Mouse (Mus musculus): Measurements from ENCODE around the gene Gm11565. TPM values are rescaled to one million over a fixed set of nuclear protein-coding genes. Genes with fewer than 3 reads are reported as not detected.

The Gm11565 gene
- not detected in 2 replicates for polyA plus RNA-seq (2015; fragmentation: Nextera tagmentation; extraction: Ambion mirVana)

DNA sequence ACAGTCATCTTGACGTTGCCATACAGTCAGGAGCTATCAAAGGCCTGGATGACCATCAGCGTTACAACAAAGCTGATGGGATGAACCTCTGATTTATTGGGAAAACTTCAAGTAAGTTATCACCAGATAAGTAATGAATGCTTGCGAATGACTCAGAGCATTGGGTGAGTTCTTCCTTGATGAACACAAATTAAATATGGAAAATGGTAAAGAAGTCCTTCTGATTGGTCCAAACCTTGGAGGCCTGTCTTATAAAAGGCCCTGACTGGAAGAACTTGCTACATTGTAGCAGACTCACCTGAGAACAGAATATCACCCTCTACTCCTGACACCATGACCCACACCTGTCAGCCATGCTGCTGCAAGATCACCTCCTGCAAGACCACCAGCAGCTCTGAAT, at the start of gene Gm11565:
TSS of gene Gm11565 (plus strand) at position 301 of the 400 bp plus-strand sequence.

GRCm38 (mm10) chr11:99873089-99873488, 41.5 kb upstream of the Gm11565 start, which contains the start of gene Krtap9-1:
Krtap9-1 (plus strand) TSS chr11:99873389.

GRCm38 (mm10) chr11:99878887-99879286, 35.7 kb upstream of the Gm11565 start, which contains the start of gene Gm11567:
Gm11567 (plus strand) TSS chr11:99879187.

DNA sequence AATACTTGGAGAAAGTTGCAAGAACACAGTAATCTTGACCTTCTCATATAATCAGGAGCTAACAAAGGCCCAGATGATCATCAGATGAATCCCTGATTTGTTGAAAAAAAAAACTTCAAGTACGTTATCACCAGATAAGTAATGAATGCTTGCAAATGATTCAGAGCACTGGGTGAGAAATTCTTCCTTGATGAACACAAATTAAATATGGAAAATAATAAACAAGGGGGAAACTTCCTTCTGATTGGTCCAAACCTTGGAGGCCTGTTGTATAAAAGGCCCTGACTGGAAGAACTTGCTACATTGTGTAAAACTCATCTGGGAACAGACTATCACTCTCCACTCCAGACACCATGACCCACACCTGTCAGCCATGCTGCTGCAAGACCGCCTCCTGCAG, 6.9 kb upstream of the Gm11565 start, which contains the start of gene Krtap31-1:
TSS of gene Krtap31-1 (plus strand) at position 301 of the 400 bp plus-strand sequence.

GRCm38 (mm10) chr11:99935991-99936390, 21.4 kb downstream of the Gm11565 start, which contains the start of gene Krtap31-2:
Krtap31-2 (plus strand) TSS chr11:99936291.

DNA sequence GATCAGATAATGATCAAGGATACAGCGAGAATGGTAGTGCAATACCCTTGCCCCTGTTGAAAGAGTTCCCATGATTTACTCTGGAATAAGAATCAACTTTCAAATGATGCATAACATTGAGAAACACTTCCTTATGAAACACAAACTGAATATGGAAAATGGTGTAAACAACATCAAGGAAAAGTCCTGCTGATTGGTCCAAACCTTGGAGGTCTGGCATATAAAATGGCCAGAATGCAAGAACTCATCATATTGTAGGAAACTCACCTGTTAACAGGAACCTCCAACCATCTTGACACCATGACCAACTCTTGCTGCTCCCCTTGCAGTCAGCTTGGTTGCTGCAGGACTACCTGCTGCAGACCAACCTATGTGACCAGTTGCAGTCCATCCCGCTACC, 33.6 kb downstream of the Gm11565 start, which contains the start of gene Krtap9-5:
TSS of gene Krtap9-5 (plus strand) at position 301 of the 400 bp plus-strand sequence.

Other genes starting within 250 kb of the Gm11565 start
- gene Krtap4-6, start 248.8 kb upstream of the Gm11565 start, polyA plus RNA-seq (2015; fragmentation: Nextera tagmentation; extraction: Ambion mirVana) = not detected in 2 replicates
- not detected in 2 replicates for gene Gm14190, start 224.0 kb upstream of the Gm11565 start, polyA plus RNA-seq (2015; fragmentation: Nextera tagmentation; extraction: Ambion mirVana)
- not detected in 2 replicates for gene Gm14180, start 180.5 kb upstream of the Gm11565 start, polyA plus RNA-seq (2015; fragmentation: Nextera tagmentation; extraction: Ambion mirVana)
- not detected in 2 replicates for gene Gm11595, start 141.8 kb upstream of the Gm11565 start, polyA plus RNA-seq (2015; fragmentation: Nextera tagmentation; extraction: Ambion mirVana)
- not detected in 2 replicates for gene Krtap4-8, start 134.0 kb upstream of the Gm11565 start, polyA plus RNA-seq (2015; fragmentation: Nextera tagmentation; extraction: Ambion mirVana)
- gene Krtap4-9, start 129.6 kb upstream of the Gm11565 start, polyA plus RNA-seq (2015; fragmentation: Nextera tagmentation; extraction: Ambion mirVana) = not detected in 2 replicates
- gene Gm11596, start 121.3 kb upstream of the Gm11565 start, polyA plus RNA-seq (2015; fragmentation: Nextera tagmentation; extraction: Ambion mirVana) = not detected in 2 replicates
- gene Gm11569, start 115.8 kb upstream of the Gm11565 start, polyA plus RNA-seq (2015; fragmentation: Nextera tagmentation; extraction: Ambion mirVana) = not detected in 2 replicates
- gene Gm11554, start 110.3 kb upstream of the Gm11565 start, polyA plus RNA-seq (2015; fragmentation: Nextera tagmentation; extraction: Ambion mirVana) = not detected in 2 replicates
- not detected in 2 replicates for gene Krtap4-13, start 104.9 kb upstream of the Gm11565 start, polyA plus RNA-seq (2015; fragmentation: Nextera tagmentation; extraction: Ambion mirVana)
- not detected in 2 replicates for gene Gm11564, start 99.1 kb upstream of the Gm11565 start, polyA plus RNA-seq (2015; fragmentation: Nextera tagmentation; extraction: Ambion mirVana)
- gene 2300003K06Rik, start 76.7 kb upstream of the Gm11565 start, polyA plus RNA-seq (2015; fragmentation: Nextera tagmentation; extraction: Ambion mirVana) = not detected in 2 replicates
- gene Krtap4-16, start 63.1 kb upstream of the Gm11565 start, polyA plus RNA-seq (2015; fragmentation: Nextera tagmentation; extraction: Ambion mirVana) = not detected in 2 replicates
- not detected in 2 replicates for gene Gm11568, start 56.8 kb upstream of the Gm11565 start, polyA plus RNA-seq (2015; fragmentation: Nextera tagmentation; extraction: Ambion mirVana)
- gene Gm11559, start 50.3 kb upstream of the Gm11565 start, polyA plus RNA-seq (2015; fragmentation: Nextera tagmentation; extraction: Ambion mirVana) = not detected in 2 replicates
- not detected in 2 replicates for gene Krtap9-1, start 41.4 kb upstream of the Gm11565 start, polyA plus RNA-seq (2015; fragmentation: Nextera tagmentation; extraction: Ambion mirVana)
- not detected in 2 replicates for gene Gm11567, start 35.6 kb upstream of the Gm11565 start, polyA plus RNA-seq (2015; fragmentation: Nextera tagmentation; extraction: Ambion mirVana)
- not detected in 2 replicates for gene Krtap31-1, start 6.8 kb upstream of the Gm11565 start, polyA plus RNA-seq (2015; fragmentation: Nextera tagmentation; extraction: Ambion mirVana)
- gene Krtap31-2, start 21.5 kb downstream of the Gm11565 start, polyA plus RNA-seq (2015; fragmentation: Nextera tagmentation; extraction: Ambion mirVana) = not detected in 2 replicates
- gene Krtap9-5, start 33.7 kb downstream of the Gm11565 start, polyA plus RNA-seq (2015; fragmentation: Nextera tagmentation; extraction: Ambion mirVana) = not detected in 2 replicates
- gene Krtap29-1, start 64.3 kb downstream of the Gm11565 start, polyA plus RNA-seq (2015; fragmentation: Nextera tagmentation; extraction: Ambion mirVana) = not detected in 2 replicates
- gene Krtap16-1, start 71.8 kb downstream of the Gm11565 start, polyA plus RNA-seq (2015; fragmentation: Nextera tagmentation; extraction: Ambion mirVana) = not detected in 2 replicates
- 0.35 TPM in 1 of 2 replicates, not detected in the other for gene Krtap17-1, start 79.2 kb downstream of the Gm11565 start, polyA plus RNA-seq (2015; fragmentation: Nextera tagmentation; extraction: Ambion mirVana)
- not detected in 2 replicates for gene Krt33a, start 101.5 kb downstream of the Gm11565 start, polyA plus RNA-seq (2015; fragmentation: Nextera tagmentation; extraction: Ambion mirVana)
- gene Krt33b, start 115.1 kb downstream of the Gm11565 start, polyA plus RNA-seq (2015; fragmentation: Nextera tagmentation; extraction: Ambion mirVana) = 1.1 and 1.4 TPM in 2 replicates
- gene Krt34, start 126.8 kb downstream of the Gm11565 start, polyA plus RNA-seq (2015; fragmentation: Nextera tagmentation; extraction: Ambion mirVana) = not detected in 2 replicates
- 0.22 and 0.33 TPM in 2 replicates for gene Krt31, start 135.8 kb downstream of the Gm11565 start, polyA plus RNA-seq (2015; fragmentation: Nextera tagmentation; extraction: Ambion mirVana)
- not detected in 2 replicates for gene Krt32, start 173.5 kb downstream of the Gm11565 start, polyA plus RNA-seq (2015; fragmentation: Nextera tagmentation; extraction: Ambion mirVana)
- 0.07 TPM in 1 of 2 replicates, not detected in the other for gene Krt35, start 181.5 kb downstream of the Gm11565 start, polyA plus RNA-seq (2015; fragmentation: Nextera tagmentation; extraction: Ambion mirVana)
- gene Krt36, start 190.9 kb downstream of the Gm11565 start, polyA plus RNA-seq (2015; fragmentation: Nextera tagmentation; extraction: Ambion mirVana) = not detected in 2 replicates
- not detected in 2 replicates for gene Krt13, start 206.8 kb downstream of the Gm11565 start, polyA plus RNA-seq (2015; fragmentation: Nextera tagmentation; extraction: Ambion mirVana)
- gene Krt15, start 221.2 kb downstream of the Gm11565 start, polyA plus RNA-seq (2015; fragmentation: Nextera tagmentation; extraction: Ambion mirVana) = 19.8 TPM in 1 of 2 replicates, not detected in the other
- gene Krt19, start 233.9 kb downstream of the Gm11565 start, polyA plus RNA-seq (2015; fragmentation: Nextera tagmentation; extraction: Ambion mirVana) = 0.55 and 0.63 TPM in 2 replicates

Measured in skeletal muscle tissue, postnatal 0 days (tissue).